Mouse (Mus musculus) liver, adult (tissue): ENCODE measurements around the gene Cd300ld4.
"Not testable (repeated sequence)": the region's sequence is repeated elsewhere in the genome, so short reads cannot be mapped to it uniquely, and the experiment has no call there.

Source experiments
- GATA4 ChIP-seq: IDR thresholded peaks from 2 replicates; pipeline ENCODE4 v1.6.1; 2014; ENCODE audit warnings: mild to moderate bottlenecking, low read length; ENCODE audit not compliant: insufficient replicate concordance

The Cd300ld4 gene

DNA sequence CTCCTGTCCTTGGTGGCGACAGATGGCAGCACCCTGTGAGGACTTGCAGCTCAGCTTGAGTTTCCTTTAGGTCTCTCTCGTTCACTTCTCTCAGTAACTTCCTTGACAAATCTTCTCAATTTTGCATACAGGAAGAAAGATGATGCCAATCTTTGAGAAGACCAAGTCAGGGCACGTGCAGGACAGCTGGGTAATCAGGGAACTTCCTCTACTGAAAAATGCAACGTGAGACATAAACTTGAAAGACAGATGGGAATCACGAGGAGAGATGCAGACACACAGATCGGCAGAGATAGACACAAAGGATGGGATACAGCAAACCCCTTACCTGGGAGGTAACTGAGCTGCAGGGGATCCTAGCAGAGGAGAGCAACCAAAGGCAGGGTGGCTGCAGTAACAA, at the start of gene Cd300ld4:
Gene Cd300ld4, minus strand, starts transcription at position 101 of the 400 bp plus-strand sequence.
- TF ChIP-seq GATA4 = not testable (repeated sequence)

DNA sequence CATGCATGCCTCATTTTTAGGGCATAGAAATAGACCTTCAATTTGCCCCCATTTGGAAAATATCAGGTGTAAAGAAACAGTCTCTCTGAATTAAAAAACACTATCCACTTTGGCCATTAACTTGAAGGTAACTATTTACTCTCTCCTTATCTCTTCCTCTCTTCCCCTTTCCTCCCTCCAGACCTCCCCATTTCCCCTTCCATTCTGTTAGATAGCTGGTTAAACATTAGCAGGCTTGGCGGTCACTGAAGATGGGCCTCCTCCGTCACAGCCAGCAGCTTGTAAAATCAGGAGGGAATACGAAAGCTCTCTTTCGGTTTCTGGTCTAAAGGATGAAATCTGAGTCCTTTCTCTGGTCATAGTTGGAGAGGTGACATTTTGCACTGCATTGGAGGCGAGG, 49.0 kb upstream of the Cd300ld4 start:
- TF ChIP-seq GATA4 = no peak

DNA sequence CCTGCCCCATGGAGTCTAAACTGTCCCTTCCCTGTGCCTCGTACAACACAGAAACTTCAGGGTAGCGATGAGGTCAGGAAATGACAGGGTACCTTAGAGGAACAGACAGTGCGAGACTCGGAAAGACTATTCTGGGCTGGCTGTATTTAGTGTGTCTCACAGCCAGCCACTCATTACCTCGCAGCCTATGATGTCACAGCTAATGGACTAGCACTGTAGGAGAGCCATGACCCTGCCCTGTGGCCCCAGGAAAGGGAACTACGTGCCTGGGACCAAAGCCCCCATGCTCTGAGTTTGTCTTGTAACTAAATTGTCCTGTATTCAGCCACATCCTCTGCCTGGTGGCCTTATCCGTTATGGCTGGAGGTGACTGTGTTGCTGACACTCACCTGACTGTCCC, 48.6 kb upstream of the Cd300ld4 start:
- no peak for TF ChIP-seq GATA4

DNA sequence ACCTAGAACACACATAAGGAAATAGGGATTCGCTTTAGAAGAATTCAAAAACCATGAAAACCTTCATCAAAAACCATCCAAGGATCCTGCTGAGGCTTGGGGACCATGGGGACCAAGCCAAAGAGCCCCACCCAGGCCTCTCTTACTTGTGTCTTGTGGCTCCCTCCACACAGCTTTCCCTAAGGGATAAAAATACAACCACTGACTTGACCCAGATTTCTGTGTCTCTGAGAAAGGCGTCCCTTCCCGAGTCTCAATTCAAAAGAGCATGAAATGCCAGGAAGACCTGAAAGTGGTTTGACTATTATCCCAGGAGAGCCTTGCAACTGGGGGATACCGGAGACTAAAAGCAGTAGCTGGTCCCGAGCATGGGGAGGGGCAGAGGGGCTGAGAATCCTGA, 46.2 kb upstream of the Cd300ld4 start:
- TF ChIP-seq GATA4 = no peak

DNA sequence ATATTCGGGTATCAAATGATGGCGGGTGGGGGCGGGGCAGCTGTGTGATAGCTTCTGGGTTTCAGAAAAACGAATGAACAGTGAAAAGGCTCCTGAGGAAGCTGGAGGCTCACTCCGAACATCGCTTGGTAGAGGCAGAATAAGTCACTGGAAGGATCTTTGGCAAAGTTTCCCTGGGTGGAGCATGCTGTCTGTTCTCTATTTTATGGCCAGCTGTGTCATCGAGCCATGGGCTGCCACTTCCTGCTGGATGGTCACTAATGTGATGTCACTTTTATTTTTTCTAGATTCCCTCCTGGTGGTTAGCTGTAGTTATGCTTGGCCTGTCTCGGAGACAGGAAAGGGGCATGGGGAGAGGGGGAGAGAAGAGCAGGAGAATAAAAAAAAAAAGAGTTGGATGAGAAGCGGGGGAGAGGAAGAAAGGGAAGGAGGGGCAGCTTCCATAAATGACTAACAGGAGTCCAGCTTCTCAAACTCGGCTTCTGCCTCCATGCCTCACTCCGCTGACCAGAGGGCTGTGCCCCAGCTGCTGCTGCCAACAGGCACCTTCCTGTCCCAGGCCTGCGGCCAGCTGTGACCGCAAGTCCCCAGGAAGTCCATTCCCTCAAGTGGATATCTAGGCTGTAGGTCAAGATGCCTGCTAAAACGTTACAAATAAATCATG, 45.0 kb upstream of the Cd300ld4 start:
- TF ChIP-seq GATA4 = no peak

DNA sequence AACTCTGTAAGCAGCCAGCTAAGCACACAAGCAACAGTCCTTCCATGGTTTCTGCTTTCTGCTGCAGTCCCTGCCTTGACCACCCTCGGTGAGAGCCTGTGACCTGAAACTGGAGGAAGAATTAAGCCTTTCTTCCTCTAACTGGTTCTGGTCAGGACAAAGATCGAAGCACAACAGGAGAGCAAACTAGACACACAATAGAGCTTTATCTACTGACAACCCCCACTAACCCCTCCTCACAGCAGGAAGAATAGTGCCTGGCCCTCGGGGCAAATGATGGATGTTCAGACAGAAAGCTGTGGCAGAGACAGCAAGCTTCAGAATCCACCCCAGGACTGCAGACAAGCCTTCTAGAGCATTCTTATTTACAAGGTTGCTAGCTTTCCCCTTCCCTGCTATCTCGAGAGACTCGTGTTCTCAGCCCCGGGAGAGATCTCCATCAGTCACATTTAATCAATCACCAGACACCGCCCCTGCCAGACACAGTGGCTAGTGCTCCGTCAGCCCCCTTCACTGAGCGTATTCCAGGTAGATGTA, 44.3 kb upstream of the Cd300ld4 start:
- no peak for TF ChIP-seq GATA4

DNA sequence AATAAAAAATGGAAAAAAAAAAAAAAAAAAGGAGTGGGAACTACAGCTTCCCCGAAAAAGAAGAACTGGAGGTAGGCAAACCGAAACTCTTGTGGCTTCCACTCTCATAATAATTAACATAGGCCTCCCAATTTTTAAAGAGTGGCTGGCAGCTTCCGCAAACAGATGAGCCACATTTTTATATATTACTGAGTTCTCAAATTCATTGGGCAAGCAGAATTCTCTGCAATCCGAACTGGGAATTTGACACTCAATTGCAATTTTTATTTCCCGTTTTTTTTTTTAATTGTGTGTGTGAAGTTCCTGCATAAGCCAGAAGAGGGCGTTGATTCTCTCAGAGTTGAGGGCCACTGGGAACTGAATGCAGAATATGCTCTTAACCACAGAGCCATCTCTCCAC, 40.0 kb upstream of the Cd300ld4 start:
- no peak for TF ChIP-seq GATA4

DNA sequence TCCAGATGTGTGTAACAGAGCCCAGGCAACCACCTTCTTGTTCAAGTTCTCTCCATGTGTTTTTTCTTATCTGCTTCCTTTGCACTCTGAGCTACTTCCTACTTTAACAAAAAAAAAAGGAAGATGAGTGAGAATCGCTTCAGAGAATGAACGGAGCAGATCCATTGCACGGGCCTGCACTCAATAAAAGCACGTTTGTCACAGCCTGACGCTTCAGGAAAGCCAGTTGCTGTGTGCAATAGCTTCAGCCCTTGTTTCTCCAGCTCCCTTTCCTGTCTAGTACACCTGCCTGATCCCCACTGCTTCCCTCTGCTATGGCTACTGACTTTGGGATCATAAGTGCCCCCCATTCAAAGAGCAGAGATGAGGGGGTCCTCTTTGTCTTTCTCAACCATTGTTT, 35.3 kb upstream of the Cd300ld4 start, which contains the start of gene Cd300e:
Gene Cd300e, minus strand, starts transcription at position 101 of the 400 bp plus-strand sequence.
- TF ChIP-seq GATA4 = no peak

DNA sequence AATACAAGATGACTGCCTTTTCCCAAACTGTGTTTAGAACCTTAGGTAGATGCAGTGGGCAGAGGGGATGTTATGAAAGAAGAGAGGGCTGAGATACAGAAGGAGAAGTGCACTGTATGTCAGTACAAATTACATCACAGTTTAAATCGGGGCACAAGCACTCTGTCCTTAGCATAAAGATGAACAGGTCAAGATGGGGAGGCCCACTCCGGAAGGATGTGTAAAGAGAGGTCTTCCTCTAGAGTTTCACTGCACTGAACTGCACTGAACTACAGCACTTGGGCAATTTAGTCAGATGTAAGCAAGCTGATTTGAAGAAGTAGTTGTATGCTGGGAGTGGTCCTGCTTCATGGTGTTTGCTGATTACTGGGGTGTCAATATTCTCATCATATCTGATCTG, 33.0 kb upstream of the Cd300ld4 start:
- TF ChIP-seq GATA4 = no peak

DNA sequence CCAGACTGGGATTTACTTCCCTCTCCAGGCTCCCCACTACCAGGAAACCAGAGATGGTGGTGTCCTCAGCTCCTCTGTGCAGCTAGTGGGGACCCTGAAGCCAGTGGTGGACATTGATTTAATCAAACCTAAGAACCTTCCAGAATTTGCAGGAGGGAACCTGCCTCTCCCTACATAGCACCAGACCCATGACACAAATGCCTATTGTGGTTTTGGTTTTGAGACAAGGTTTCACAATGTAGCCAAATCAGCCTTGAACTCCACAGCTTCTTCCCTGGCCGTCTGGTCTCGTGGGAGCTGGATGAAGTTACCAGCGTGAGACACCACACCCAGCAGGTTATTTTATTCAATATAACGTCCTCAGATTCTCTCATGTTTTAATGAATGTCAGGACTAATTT, 31.9 kb upstream of the Cd300ld4 start:
- TF ChIP-seq GATA4 = no peak

DNA sequence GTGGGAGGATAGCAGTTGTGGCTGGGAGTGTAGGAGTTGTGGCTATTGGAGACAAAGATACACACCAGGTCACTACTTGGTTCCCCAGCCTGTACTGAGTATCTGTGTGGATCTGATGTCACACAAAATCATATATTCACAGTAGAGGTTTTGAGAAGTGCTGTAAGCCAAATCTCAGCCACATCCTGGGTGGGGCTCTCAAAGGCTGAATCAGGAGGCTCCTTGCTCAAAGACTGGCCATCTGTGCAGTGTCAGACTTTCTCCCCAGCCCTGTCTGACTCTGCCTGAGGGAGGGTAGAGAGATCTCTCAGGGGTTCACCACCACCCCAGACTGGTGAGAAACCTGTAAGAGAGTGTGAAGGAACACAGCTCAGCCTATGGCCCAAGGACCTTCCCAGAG, 27.7 kb upstream of the Cd300ld4 start:
- no peak for TF ChIP-seq GATA4

DNA sequence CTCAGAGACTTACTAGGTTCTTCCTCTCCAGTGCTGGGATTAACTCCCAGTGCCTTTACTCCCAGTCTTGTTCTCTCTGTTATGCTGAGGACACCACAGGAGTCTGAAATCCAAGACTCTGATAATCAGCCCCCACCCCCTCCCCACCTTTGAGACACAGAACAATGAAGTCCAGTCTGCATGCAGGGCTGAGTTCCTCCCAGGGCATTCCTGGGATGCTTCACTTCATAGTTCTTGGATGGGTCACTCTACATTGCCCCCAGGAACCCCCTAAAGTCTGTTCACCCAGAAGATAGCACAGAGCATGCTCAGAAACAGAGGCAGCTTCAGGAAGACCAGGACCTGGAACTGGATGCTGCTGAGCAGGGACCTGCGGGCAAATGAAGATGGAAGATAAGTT, 26.2 kb upstream of the Cd300ld4 start:
- no peak for TF ChIP-seq GATA4

DNA sequence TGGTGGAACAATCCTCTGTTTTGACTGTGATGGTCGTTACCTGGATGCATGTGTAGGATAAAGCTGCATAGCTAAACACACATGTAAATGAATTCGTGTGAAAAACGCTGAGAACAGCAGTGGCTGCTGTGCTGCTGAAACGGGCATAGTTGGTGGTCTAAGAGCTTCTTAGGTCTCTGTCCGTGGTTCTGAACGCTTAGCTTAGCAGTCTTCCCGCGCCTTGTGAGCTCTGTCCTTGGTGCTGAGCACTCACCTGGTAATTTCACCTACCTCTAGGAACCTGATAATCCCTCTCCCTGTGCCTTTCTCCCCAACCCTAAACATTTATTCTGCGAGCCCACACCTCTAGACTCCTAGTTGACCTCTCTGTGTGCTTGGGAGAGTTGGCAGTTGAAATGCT, 25.4 kb upstream of the Cd300ld4 start:
- no peak for TF ChIP-seq GATA4

DNA sequence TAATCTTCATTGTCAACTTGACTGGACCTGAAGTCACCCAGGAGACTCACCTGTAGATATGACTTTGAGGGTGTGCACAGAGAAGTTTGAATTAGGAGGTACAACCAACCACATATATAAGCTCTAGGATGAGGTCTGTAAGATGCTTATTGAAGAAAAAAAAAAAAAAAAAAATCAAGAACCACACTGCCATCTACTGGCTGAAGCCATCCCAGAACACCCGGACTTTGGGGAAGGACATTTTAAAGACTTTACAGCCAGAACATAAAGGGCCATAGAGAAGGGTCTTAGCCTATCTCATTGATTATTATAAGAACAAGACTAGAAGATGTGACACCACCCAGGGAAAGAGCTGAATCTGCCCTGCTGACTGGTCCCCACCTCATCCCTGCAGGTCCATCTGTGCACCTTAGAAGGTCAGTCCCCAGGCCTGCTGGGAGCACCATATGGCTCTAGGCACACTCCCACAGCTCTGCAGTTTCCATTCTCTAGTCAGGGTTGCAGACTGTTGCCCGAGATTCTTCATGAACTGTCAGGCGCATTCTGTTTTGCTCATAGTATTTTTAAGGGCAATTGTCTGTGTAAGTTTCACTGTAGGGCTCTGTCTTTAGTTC, 22.6 kb upstream of the Cd300ld4 start:
- no peak for TF ChIP-seq GATA4

DNA sequence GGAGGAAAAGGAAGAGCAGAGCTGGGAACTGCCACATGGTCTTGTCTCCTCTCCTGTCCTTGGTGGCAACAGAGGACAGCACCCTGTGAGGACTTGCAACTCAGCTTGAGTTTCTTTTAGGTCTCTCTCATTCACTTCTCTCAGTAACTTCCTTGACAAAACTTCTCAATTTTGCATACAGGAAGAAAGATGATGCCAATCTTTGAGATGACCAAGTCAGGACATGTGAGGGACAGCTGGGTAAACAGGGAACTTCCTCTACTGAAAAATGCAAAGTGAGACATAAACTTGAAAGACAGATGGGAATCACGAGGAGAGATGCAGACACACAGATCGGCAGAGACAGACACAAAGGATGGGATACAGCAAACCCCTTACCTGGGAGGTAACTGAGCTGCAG, 21.4 kb upstream of the Cd300ld4 start, which contains the start of gene Cd300ld3:
Gene Cd300ld3, minus strand, starts transcription at position 151 of the 400 bp plus-strand sequence.
- no peak for TF ChIP-seq GATA4

DNA sequence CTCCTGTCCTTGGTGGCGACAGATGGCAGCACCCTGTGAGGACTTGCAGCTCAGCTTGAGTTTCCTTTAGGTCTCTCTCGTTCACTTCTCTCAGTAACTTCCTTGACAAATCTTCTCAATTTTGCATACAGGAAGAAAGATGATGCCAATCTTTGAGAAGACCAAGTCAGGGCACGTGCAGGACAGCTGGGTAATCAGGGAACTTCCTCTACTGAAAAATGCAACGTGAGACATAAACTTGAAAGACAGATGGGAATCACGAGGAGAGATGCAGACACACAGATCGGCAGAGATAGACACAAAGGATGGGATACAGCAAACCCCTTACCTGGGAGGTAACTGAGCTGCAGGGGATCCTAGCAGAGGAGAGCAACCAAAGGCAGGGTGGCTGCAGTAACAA, 10.9 kb upstream of the Cd300ld4 start, which contains the start of gene Cd300ld5:
Gene Cd300ld5, minus strand, starts transcription at position 101 of the 400 bp plus-strand sequence.
- TF ChIP-seq GATA4 = not testable (repeated sequence)

DNA sequence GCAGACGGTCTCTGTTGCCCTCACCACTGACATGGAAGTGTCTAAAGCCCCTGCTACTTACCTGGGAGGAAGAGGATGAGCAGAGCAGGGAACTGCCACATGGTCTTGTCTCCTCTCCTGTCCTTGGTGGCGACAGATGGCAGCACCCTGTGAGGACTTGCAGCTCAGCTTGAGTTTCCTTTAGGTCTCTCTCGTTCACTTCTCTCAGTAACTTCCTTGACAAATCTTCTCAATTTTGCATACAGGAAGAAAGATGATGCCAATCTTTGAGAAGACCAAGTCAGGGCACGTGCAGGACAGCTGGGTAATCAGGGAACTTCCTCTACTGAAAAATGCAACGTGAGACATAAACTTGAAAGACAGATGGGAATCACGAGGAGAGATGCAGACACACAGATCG, 10.7 kb downstream of the Cd300ld4 start, which contains the start of gene Cd300ld2:
Gene Cd300ld2, minus strand, starts transcription at position 101 of the 400 bp plus-strand sequence.
- not testable (repeated sequence) for TF ChIP-seq GATA4

DNA sequence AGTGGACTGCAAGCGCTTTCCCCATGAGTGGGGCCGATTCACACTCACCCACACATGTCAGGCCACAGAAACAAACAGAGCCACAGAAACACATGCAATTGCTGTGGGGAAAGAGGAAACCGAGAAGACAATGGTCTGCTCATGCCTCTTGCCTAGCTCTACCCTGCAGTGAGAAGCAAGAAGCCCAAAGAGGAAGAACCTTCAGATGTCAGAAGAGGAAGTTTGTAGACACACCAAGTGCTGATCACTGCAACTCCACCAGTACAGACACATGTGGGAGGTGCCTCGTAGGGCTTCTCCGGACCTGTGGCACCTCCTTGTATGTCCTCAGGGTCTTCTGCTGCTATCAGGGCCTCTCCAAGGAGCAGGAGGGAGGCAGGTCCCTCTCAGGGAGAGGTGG, 22.7 kb downstream of the Cd300ld4 start:
- no peak for TF ChIP-seq GATA4
